Mouse (Mus musculus) lung, adult 2 months (tissue): ENCODE measurements around the gene Plekhg1.

Source experiments
- CTCF ChIP-seq: fragments of 200-500 bp; IDR thresholded peaks from 2 replicates; pipeline ENCODE4 v1.5.1; 2011; ENCODE audit warnings: mild to moderate bottlenecking, low read length, control low read depth; ENCODE audit not compliant: insufficient read depth
- POLR2A ChIP-seq: fragments of 200-500 bp; IDR thresholded peaks from 2 replicates; pipeline ENCODE4 v1.6.1; 2011; ENCODE audit warnings: low read depth, mild to moderate bottlenecking, control low read depth, low read length, borderline replicate concordance; ENCODE audit errors: extremely low read depth

DNA sequence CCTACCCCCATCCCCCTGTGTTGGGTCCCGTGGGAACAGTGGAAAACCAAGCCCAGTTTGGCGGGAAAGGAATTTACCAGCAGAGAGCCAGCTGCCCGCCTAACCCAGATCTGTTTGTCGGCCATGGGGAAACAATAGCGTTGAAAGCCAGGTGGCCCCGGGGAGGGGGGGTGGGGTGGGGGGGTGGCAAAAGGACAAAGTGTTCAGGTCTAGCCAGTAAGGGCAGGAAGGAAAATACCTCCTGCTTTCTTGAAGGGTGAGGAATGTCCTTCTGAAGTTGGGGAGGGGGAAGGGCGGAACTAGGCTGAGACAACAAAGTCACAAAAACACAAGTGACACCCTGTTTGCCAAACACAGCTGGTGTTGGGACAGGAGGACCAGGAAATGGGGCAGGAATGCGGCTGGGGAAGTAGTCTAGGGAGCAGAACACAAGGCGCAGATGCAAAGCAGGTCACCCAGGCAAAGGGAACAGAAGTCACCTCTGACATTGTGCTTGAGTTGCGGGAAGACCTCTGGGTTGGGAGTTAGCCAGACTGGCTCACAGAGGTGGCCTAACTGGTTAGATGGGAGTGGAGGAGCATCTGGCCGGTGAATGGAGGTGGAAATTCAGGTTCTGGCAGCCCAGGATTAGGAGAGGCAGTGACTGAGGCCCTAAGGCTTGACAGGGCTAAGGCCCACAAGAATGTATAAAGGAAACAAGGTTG is 201.0 kb downstream of the Plekhg1 start:
- no peak for TF ChIP-seq CTCF
- no peak for TF ChIP-seq POLR2A
